8 mouse cellular contexts compared by ENCODE assay signal in the genomic region with DNA sequence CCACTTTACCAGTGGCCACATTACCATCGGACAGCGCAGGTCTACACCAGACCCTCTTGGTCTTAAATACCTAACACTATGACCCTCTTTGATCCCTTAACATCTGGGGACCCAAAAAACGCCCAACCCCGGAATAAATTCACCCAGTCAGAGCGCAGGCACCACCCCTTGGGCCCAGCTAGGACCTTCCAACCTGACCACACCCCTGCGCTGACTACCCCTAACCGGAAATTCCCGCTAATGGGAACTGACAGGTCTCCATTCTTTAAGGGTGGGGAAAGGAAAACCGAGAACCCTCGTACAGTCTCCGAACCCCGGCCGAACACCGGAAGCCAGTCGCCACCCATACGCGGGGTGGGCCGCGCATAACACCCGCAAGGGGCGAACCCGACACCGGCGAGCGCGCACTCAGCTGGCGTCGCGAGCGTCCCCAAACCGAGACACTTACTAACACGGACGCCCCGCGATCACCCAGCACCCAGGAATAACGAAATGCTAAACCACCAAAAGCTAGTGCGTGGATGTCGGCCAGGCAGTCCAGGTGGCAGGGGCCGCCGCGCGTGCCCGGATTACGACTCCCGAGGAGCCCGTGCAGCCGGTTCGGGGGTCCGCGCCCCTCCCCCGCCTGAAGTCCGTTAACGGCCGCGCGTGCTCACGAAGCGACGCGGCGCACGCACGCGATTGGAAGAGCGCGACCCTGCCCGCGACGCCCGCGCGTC. TPM values are rescaled to one million over a fixed set of nuclear protein-coding genes. Genes with fewer than 3 reads are reported as not detected.
A peak's percentile ranks its signal among the peaks of the same experiment; 100 is the strongest.
DNase-seq lines count a peak whose midpoint lies in the region; ATAC-seq and TF ChIP-seq lines count a peak whose summit lies in the region.

No protein-coding gene starts in this region.

- peaks cover 3 to 4% of the 10 kb centered on the region in 2 experiments; a peak in 3 of 4 replicates for H3K36me3 ChIP-seq in MEL (ENCODE audit: control insufficient read depth in 1 of 2, insufficient read depth in 2 of 2, low read length in 2 of 2)
- H3K36me3 ChIP-seq in forebrain, embryonic 13.5 days (ENCODE audit: poor library complexity, severe bottlenecking) = no peaks in the 10 kb centered on the region

- H3K27me3 ChIP-seq in MEL (ENCODE audit: control insufficient read depth in 1 of 2, insufficient read depth in 2 of 2, low read length in 2 of 2) = no peaks in the 10 kb centered on the region
- H3K27me3 ChIP-seq in forebrain, embryonic 13.5 days = no peaks in the 10 kb centered on the region; the same call in 1 of the 2 replicates

- no peak for TF ChIP-seq CTCF in MEL (IDR thresholded peaks at IDR 0.05 in 2 of 3, conservative IDR thresholded peaks at IDR 0.05 in 1 of 3; ENCODE audit: control insufficient read depth in 1 of 3, insufficient read depth in 1 of 3, low read depth in 2 of 3, low read length in 3 of 3, poor library complexity in 1 of 3, severe bottlenecking in 1 of 3)
- TF ChIP-seq CTCF in bone marrow, adult 2 months (IDR thresholded peaks at IDR 0.05; ENCODE audit: control insufficient read depth, insufficient read depth, low read length) = no peak

- ATAC-seq in forebrain, embryonic 13.5 days = peak; percentile 61

- H3K27ac ChIP-seq in MEL (ENCODE audit: control insufficient read depth, low read depth, low read length) = peak overlapping the region; percentile 77
- H3K27ac ChIP-seq in bone marrow, adult 2 months (ENCODE audit: control insufficient read depth, insufficient read depth, low read depth, low read length, poor library complexity) = peak overlapping the region; percentile 95
- peak overlapping the region; percentile 86 for H3K27ac ChIP-seq in forebrain, embryonic 13.5 days

- peaks cover 0 to 3% of the 10 kb centered on the region in 2 experiments; a peak in 1 of 4 replicates for H3K4me1 ChIP-seq in MEL (ENCODE audit: control insufficient read depth in 1 of 2, insufficient read depth in 2 of 2, low read length in 2 of 2)
- peaks cover 3% of the 10 kb centered on the region for H3K4me1 ChIP-seq in bone marrow, adult 2 months (ENCODE audit: control insufficient read depth, insufficient read depth, low read length)
- H3K4me1 ChIP-seq in forebrain, embryonic 13.5 days = peaks cover 17% of the 10 kb centered on the region

- DNase-seq in MEL (ENCODE audit: low read depth, low spot score) = peak; percentile 87
- peak; percentile 57 for DNase-seq in heart, postnatal 25 days (ENCODE audit: low spot score)
- peak; percentile 64 to 76 for DNase-seq in kidney, postnatal 4 days
- peak; percentile 79 for DNase-seq in lung, postnatal 10 days
- DNase-seq in ovary, postnatal 14 days (ENCODE audit: low spot score) = peak; percentile 36
- DNase-seq in thymus, postnatal 25 days = no peak

- peak overlapping the region; percentile 82 for H3K9ac ChIP-seq in MEL (ENCODE audit: control insufficient read depth, low read depth, low read length, poor library complexity, severe bottlenecking)
- peak overlapping the region; percentile 88 for H3K9ac ChIP-seq in forebrain, embryonic 13.5 days

- peak in 1 of 2 experiments; percentile 1; a peak in 1 of 4 replicates for TF ChIP-seq EP300 in MEL (IDR thresholded peaks at IDR 0.05; ENCODE audit: low read depth in 1 of 2, low read length in 2 of 2)

- TF ChIP-seq RAD21 in MEL (IDR thresholded peaks at IDR 0.05; ENCODE audit: low read depth, low read length) = no peak

- WGBS in bone marrow, adult 2 months = under 1% methylated on average over 72 of the region's 72 CpGs
- under 1% methylated on average over 63 of the region's 72 CpGs for WGBS in forebrain, embryonic 13.5 days

- H3K79me2 ChIP-seq in MEL (ENCODE audit: control insufficient read depth, insufficient read depth, low read length, poor library complexity) = peaks cover 50% of the 10 kb centered on the region

- peak overlapping the region; percentile 55 to 62 for H3K4me3 ChIP-seq in MEL (ENCODE audit: control insufficient read depth in 1 of 2, insufficient read depth in 1 of 2, low read depth in 2 of 2, low read length in 2 of 2)
- peak overlapping the region; percentile 96 for H3K4me3 ChIP-seq in bone marrow, adult 2 months (replicated peaks; ENCODE audit: control insufficient read depth, low read depth, low read length)
- H3K4me3 ChIP-seq in forebrain, embryonic 13.5 days = peak overlapping the region; percentile 88

- no peak; a peak in 1 of 4 replicates for TF ChIP-seq POLR2A in MEL (IDR thresholded peaks at IDR 0.05; ENCODE audit: control insufficient read depth in 1 of 2, insufficient read depth in 1 of 2, low read depth in 1 of 2, low read length in 2 of 2, poor library complexity in 1 of 2)
- no peak; the same call in 1 of the 2 replicates for TF ChIP-seq POLR2A in bone marrow, adult 2 months (IDR thresholded peaks at IDR 0.05; ENCODE audit: borderline replicate concordance, control insufficient read depth, low read depth, low read length)

- intact Hi-C loops in heart, postnatal 25 days (cut with DNase I) = loop anchor here (1.0 to 10.0 kb wide), 4 partner anchors 27 to 239 kb away; partner anchors contain the start of genes Gspt1, Rsl1d1 and Txndc11

- H3K4me2 ChIP-seq in forebrain, embryonic 13.5 days = peak overlapping the region; percentile 85

- H3K9me3 ChIP-seq in MEL (replicated peaks; ENCODE audit: insufficient read depth, low read length) = no peaks in the 10 kb centered on the region
- H3K9me3 ChIP-seq in forebrain, embryonic 13.5 days (replicated peaks) = no peaks in the 10 kb centered on the region

TF ChIP-seq in MEL, 35 proteins besides CTCF, POLR2A, EP300 and RAD21:
- peak; percentile 57 for TF ChIP-seq TBP (IDR thresholded peaks at IDR 0.05; ENCODE audit: low read depth, low read length)
- TF ChIP-seq ETS1 (IDR thresholded peaks at IDR 0.05; ENCODE audit: low read depth, low read length) = peak; percentile 52; the same call in 1 of the 2 replicates
- peak; percentile 40; the same call in 1 of the 2 replicates for TF ChIP-seq ZMIZ1 (IDR thresholded peaks at IDR 0.05; ENCODE audit: low read depth, low read length)
- TF ChIP-seq ELF1 (IDR thresholded peaks at IDR 0.05; ENCODE audit: low read depth, low read length) = peak; percentile 64
- peak; percentile 98 for TF ChIP-seq MYB (IDR thresholded peaks at IDR 0.05; ENCODE audit: low read depth, low read length)
- no peak for TF ChIP-seq NELFE (IDR thresholded peaks at IDR 0.05; ENCODE audit: low read depth, low read length)
- no peak for TF ChIP-seq SMC3 (IDR thresholded peaks at IDR 0.05; ENCODE audit: low read depth, low read length)
- peak; percentile 59 for TF ChIP-seq NRF1 (IDR thresholded peaks at IDR 0.05; ENCODE audit: insufficient read depth, low read depth, low read length, poor library complexity, severe bottlenecking)
- peak; percentile 85 for TF ChIP-seq SIN3A (IDR thresholded peaks at IDR 0.05; ENCODE audit: low read length)
- TF ChIP-seq TCF12 (IDR thresholded peaks at IDR 0.05; ENCODE audit: low read depth, low read length) = 0 out of 2 replicates have a peak, but pooled peaks have one; percentile 5

RNA-seq across cellular contexts. Expression of gene Zc3h7a, which starts 0.5 kb away (rescaled TPM):
- 40.9 and 48.7 TPM in 2 replicates for total RNA-seq in MEL (2012; rRNA removed)
- 100 to 1,000 TPM in 1 of 2 experiments, 10 to 100 TPM in 1; 77.4 to 202 TPM for polyA plus RNA-seq in MEL (2012; ENCODE audit: insufficient read depth in 1 of 2, insufficient read length in 2 of 2, low read depth in 1 of 2, low replicate concordance in 2 of 2, missing spikeins in 1 of 2)
- 103 and 128 TPM in 2 replicates for polyA plus RNA-seq in bone marrow, adult 2 months (2011; ENCODE audit: insufficient read depth, insufficient read length, low replicate concordance, missing spikeins)
- polyA plus RNA-seq in forebrain, embryonic 13.5 days (2015; fragmentation: Nextera tagmentation; extraction: Ambion mirVana) = 75.4 and 79.6 TPM in 2 replicates
- 10 to 100 TPM; 28.0 to 29.8 TPM for total RNA-seq in heart, postnatal 25 days (2021)

RNA-seq across cellular contexts. Expression of gene Rsl1d1, which starts 27.5 kb away (rescaled TPM):
- 191 and 232 TPM in 2 replicates for total RNA-seq in MEL (2012; rRNA removed)
- polyA plus RNA-seq in MEL (2012; ENCODE audit: insufficient read depth in 1 of 2, insufficient read length in 2 of 2, low read depth in 1 of 2, low replicate concordance in 2 of 2, missing spikeins in 1 of 2) = 1,000 to 10,000 TPM in 1 of 2 experiments, 100 to 1,000 TPM in 1; 228 to 1,181 TPM
- 46.6 and 76.4 TPM in 2 replicates for polyA plus RNA-seq in bone marrow, adult 2 months (2011; ENCODE audit: insufficient read depth, insufficient read length, low replicate concordance, missing spikeins)
- polyA plus RNA-seq in forebrain, embryonic 13.5 days (2015; fragmentation: Nextera tagmentation; extraction: Ambion mirVana) = 191 and 193 TPM in 2 replicates
- 10 to 100 TPM; 52.7 to 56.8 TPM for total RNA-seq in heart, postnatal 25 days (2021)

RNA-seq across cellular contexts. Expression of gene Txndc11, which starts 41.2 kb away (rescaled TPM):
- total RNA-seq in MEL (2012; rRNA removed) = 19.7 and 24.9 TPM in 2 replicates
- polyA plus RNA-seq in MEL (2012; ENCODE audit: insufficient read depth in 1 of 2, insufficient read length in 2 of 2, low read depth in 1 of 2, low replicate concordance in 2 of 2, missing spikeins in 1 of 2) = 10 to 100 TPM in 1 of 2 experiments, not detected in 1; 33.7 TPM
- 15.9 and 18.8 TPM in 2 replicates for polyA plus RNA-seq in bone marrow, adult 2 months (2011; ENCODE audit: insufficient read depth, insufficient read length, low replicate concordance, missing spikeins)
- 26.0 and 26.4 TPM in 2 replicates for polyA plus RNA-seq in forebrain, embryonic 13.5 days (2015; fragmentation: Nextera tagmentation; extraction: Ambion mirVana)
- 10 to 100 TPM; 15.9 to 17.0 TPM for total RNA-seq in heart, postnatal 25 days (2021)
